Mouse (Mus musculus) embryonic facial prominence, embryonic 15.5 days (tissue): ENCODE data around the gene Gm20431. TPM values are rescaled to one million over a fixed set of nuclear protein-coding genes. Genes with fewer than 3 reads are reported as not detected.

ENCODE experiments used
- ATAC-seq: fragments of 200-750 bp; cut with Nextera tagmentation; 2 replicates; pipeline ENCODE4 v1.8.0; 2017; ENCODE audit warnings: low read depth, moderate TSS enrichment; ENCODE audit not compliant: insufficient number of reproducible peaks, low FRiP score, low TSS enrichment
- H3K27ac ChIP-seq: fragments of 300-500 bp; sonication (generic); replicated peaks from 2 replicates; pipeline ENCODE4 v1.5.1; 2015; ENCODE audit warnings: mild to moderate bottlenecking, inconsistent platforms
- H3K27me3 ChIP-seq: fragments of 300-500 bp; sonication (generic); 2 replicates; pipeline ENCODE4 v1.6.1; 2015; ENCODE audit warnings: inconsistent platforms
- H3K36me3 ChIP-seq: fragments of 300-500 bp; sonication (generic); 2 replicates; pipeline ENCODE4 v1.6.1; 2015; ENCODE audit warnings: mild to moderate bottlenecking, inconsistent platforms
- H3K4me1 ChIP-seq: fragments of 300-500 bp; sonication (generic); 2 replicates; pipeline ENCODE4 v1.6.1; 2015; ENCODE audit warnings: inconsistent platforms
- H3K4me2 ChIP-seq: fragments of 300-500 bp; sonication (generic); replicated peaks from 2 replicates; pipeline ENCODE4 v1.6.1; 2015; ENCODE audit warnings: mild to moderate bottlenecking, inconsistent platforms
- H3K4me3 ChIP-seq: fragments of 300-500 bp; sonication (generic); replicated peaks from 2 replicates; pipeline ENCODE4 v1.5.1; 2015; ENCODE audit warnings: mild to moderate bottlenecking, inconsistent platforms
- H3K9ac ChIP-seq: fragments of 300-500 bp; sonication (generic); 2 replicates; pipeline ENCODE4 v1.6.1; 2015; ENCODE audit warnings: inconsistent platforms
- H3K9me3 ChIP-seq: fragments of 300-500 bp; sonication (generic); replicated peaks from 2 replicates; pipeline ENCODE4 v1.6.1; 2016; ENCODE audit warnings: inconsistent platforms
- WGBS: fragments of 180-500 bp; shearing (Covaris S2); methylation state at CpG from one replicate; pipeline ENCODE4 v1.1.7; 2015; 5-methylcytosine and 5-hydroxymethylcytosine counted together
- polyA plus RNA-seq: library from polyadenylated mRNA; unstranded; fragments of >200 nt; fragmentation: Nextera tagmentation; extraction: Ambion mirVana; gene quantifications from 2 replicates; pipeline ENCODE4 v1.2.1, GENCODE M21; 2015

The Gm20431 gene
- polyA plus RNA-seq, 1 experiment from 2014 or later, result 10.0 TPM

DNA sequence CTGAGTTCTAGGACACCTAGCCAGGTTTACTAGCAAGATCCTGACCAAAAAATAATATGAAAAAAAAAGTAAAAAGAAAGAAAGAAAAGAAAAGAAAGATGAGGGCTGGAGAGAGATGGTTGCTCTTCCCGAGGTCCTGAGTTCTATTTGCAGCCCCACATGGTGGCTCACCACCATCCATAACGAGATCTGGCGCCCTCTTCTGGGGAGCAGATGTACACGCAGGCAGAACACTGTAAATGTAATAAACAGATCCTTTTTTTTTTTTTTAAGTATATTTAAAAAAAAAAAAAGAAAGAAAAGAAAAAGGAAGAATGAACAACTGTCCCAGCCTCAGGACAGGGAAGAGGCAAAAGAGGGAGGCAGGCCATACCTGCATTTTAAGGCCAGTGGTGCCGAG, 17.3 kb upstream of the Gm20431 start:
- peaks cover 11% of the 10 kb centered on the region for H3K4me1 ChIP-seq
- H3K4me2 ChIP-seq, result no peak overlapping the region
- 49% methylated on average over 5 of the region's 5 CpGs for WGBS
- H3K27me3 ChIP-seq, result no peaks in the 10 kb centered on the region
- H3K27ac ChIP-seq, result no peak overlapping the region
- no peak for ATAC-seq
- no peaks in the 10 kb centered on the region for H3K36me3 ChIP-seq
- no peaks in the 10 kb centered on the region for H3K9me3 ChIP-seq
- no peak overlapping the region for H3K9ac ChIP-seq
- H3K4me3 ChIP-seq, result no peak overlapping the region

GRCm38 (mm10) chr2:167675120-167675909, 14.0 kb upstream of the Gm20431 start:
- Histone ChIP-seq H3K36me3 (no peaks in the 10 kb centered on the region), H3K9me3 (no peaks in the 10 kb centered on the region), H3K4me1 (peaks cover 15% of the 10 kb centered on the region), H3K27ac (no peak overlapping the region), H3K4me2 (no peak overlapping the region), H3K9ac (no peak overlapping the region), H3K4me3 (no peak overlapping the region), H3K27me3 (no peaks in the 10 kb centered on the region)
- no peak for ATAC-seq
- WGBS, result 36% methylated on average over 14 of the region's 14 CpGs

- no peaks in the 10 kb centered on the region for H3K9me3 ChIP-seq
- H3K36me3 ChIP-seq, result no peaks in the 10 kb centered on the region
- H3K4me3 ChIP-seq, result no peak overlapping the region
- H3K27ac ChIP-seq, result no peak overlapping the region
- no peak overlapping the region for H3K4me2 ChIP-seq
- H3K27me3 ChIP-seq, result no peaks in the 10 kb centered on the region
- no peak overlapping the region for H3K9ac ChIP-seq
- peaks cover 10% of the 10 kb centered on the region; the same call in 1 of the 2 replicates for H3K4me1 ChIP-seq
- 32% methylated on average over 13 of the region's 13 CpGs for WGBS
- 0 out of 2 replicates have a peak, but pooled peaks have one; percentile 20 for ATAC-seq
Measured at GRCm38 (mm10) chr2:167672212-167672685, 11.0 kb upstream of the Gm20431 start.

- 76% methylated on average over 5 of the region's 5 CpGs for WGBS
- no peak overlapping the region for H3K27ac ChIP-seq
Measured at GRCm38 (mm10) chr2:167671101-167671633, 9.9 kb upstream of the Gm20431 start.

GRCm38 (mm10) chr2:167669398-167669797, 8.1 kb upstream of the Gm20431 start:
- Histone ChIP-seq H3K4me1 (0 out of 2 replicates have a peak, but pooled peaks cover 4% of the 10 kb centered on the region), H3K27ac (no peak overlapping the region), H3K4me2 (no peak overlapping the region), H3K9ac (no peak overlapping the region), H3K9me3 (no peaks in the 10 kb centered on the region), H3K36me3 (no peaks in the 10 kb centered on the region), H3K4me3 (no peak overlapping the region), H3K27me3 (no peaks in the 10 kb centered on the region)
- ATAC-seq, result no peak
- WGBS, result 67% methylated on average over 4 of the region's 4 CpGs

More at GRCm38 (mm10) chr2:167671101-167671633, 9.9 kb upstream of the Gm20431 start:
- Histone ChIP-seq H3K4me1 (peaks cover 10% of the 10 kb centered on the region; the same call in 1 of the 2 replicates), H3K4me3 (no peak overlapping the region), H3K4me2 (no peak overlapping the region), H3K9ac (no peak overlapping the region), H3K27me3 (no peaks in the 10 kb centered on the region), H3K36me3 (no peaks in the 10 kb centered on the region), H3K9me3 (no peaks in the 10 kb centered on the region)
- ATAC-seq, result no peak

DNA sequence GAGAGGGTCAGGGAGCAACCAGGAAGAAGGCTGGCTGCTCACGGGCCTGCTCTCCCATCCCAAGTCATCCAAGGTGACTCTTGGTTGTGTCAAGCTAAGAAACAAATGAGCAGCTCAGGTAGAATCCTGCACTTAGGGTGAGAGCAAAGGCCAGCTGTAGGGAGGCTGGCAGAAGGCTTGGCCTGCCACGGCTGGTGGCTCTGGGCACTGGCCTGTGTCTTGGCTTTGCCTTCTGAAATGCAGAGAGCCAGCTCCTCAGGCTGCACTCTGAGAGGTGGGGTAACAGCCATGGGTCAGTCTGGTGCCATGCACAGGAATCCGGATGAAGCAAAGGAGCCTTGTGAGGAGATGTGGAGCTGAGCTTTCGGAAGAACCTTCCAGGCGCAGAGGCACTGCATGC, 7.1 kb upstream of the Gm20431 start:
- Histone ChIP-seq H3K36me3 (no peaks in the 10 kb centered on the region), H3K9ac (no peak overlapping the region), H3K4me3 (no peak overlapping the region), H3K27me3 (no peaks in the 10 kb centered on the region), H3K4me1 (0 out of 2 replicates have a peak, but pooled peaks cover 4% of the 10 kb centered on the region), H3K9me3 (no peaks in the 10 kb centered on the region), H3K4me2 (no peak overlapping the region), H3K27ac (no peak overlapping the region)
- WGBS, result 89% methylated on average over 5 of the region's 5 CpGs
- ATAC-seq, result no peak

DNA sequence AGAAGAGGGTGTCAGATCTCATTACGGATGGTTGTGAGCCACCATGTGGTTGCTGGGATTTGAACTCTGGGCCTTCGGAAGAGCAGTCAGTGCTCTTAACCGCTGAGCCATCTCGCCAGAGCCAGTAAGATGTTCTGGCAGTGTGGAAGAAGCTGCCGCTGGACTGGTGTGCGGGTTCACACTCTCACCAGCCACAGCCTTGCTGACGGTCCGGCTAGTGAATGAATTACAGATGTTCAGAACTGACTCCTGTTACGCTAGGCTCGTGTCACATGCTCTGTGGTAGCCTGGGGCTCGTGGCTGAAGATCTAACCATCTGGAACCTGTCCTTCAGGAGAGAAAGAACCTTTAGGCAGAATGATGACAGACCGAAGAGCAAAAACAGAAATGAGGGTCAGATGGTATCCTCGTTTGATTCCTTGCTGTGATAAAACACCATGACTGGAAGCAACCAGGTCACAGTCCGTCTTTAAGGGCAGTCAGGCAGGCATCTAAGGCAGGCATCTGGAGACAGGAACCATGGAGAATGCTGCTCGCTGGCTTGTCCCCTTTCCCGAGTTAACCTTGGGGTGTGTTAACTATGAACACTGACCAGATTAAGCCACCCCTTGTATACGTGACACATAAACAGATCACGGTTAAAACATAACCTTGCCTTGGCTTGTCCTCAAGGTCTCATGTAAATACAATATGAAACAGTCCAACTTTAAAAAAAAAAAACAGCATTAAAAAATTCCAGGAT, 4.8 kb upstream of the Gm20431 start:
- WGBS, result 60% methylated on average over 18 of the region's 18 CpGs
- no peak for ATAC-seq
- Histone ChIP-seq H3K4me3 (no peak overlapping the region), H3K9ac (no peak overlapping the region), H3K4me2 (no peak overlapping the region), H3K4me1 (peaks cover 8% of the 10 kb centered on the region), H3K9me3 (no peaks in the 10 kb centered on the region), H3K36me3 (no peaks in the 10 kb centered on the region), H3K27me3 (no peaks in the 10 kb centered on the region), H3K27ac (no peak overlapping the region)

GRCm38 (mm10) chr2:167662713-167663112, 1.4 kb upstream of the Gm20431 start:
- no peak overlapping the region for H3K27ac ChIP-seq
- no peaks in the 10 kb centered on the region for H3K9me3 ChIP-seq
- H3K4me2 ChIP-seq, result no peak overlapping the region
- ATAC-seq, result no peak
- no peaks in the 10 kb centered on the region for H3K36me3 ChIP-seq
- 48% methylated on average over 6 of the region's 6 CpGs for WGBS
- no peak overlapping the region for H3K4me3 ChIP-seq
- H3K9ac ChIP-seq, result no peak overlapping the region
- peaks cover 39% of the 10 kb centered on the region for H3K4me1 ChIP-seq
- H3K27me3 ChIP-seq, result no peaks in the 10 kb centered on the region

- Histone ChIP-seq H3K9ac (peak overlapping the region; percentile 61), H3K4me2 (peak overlapping the region; percentile 75), H3K27ac (peak overlapping the region; percentile 29), H3K4me1 (peaks cover 47% of the 10 kb centered on the region), H3K36me3 (no peaks in the 10 kb centered on the region), H3K4me3 (peak overlapping the region; percentile 68), H3K27me3 (no peaks in the 10 kb centered on the region), H3K9me3 (no peaks in the 10 kb centered on the region)
- WGBS, result under 1% methylated on average over 12 of the region's 12 CpGs
- no peak for ATAC-seq
Measured at GRCm38 (mm10) chr2:167660611-167660971, 705 bp downstream of the Gm20431 start.

DNA sequence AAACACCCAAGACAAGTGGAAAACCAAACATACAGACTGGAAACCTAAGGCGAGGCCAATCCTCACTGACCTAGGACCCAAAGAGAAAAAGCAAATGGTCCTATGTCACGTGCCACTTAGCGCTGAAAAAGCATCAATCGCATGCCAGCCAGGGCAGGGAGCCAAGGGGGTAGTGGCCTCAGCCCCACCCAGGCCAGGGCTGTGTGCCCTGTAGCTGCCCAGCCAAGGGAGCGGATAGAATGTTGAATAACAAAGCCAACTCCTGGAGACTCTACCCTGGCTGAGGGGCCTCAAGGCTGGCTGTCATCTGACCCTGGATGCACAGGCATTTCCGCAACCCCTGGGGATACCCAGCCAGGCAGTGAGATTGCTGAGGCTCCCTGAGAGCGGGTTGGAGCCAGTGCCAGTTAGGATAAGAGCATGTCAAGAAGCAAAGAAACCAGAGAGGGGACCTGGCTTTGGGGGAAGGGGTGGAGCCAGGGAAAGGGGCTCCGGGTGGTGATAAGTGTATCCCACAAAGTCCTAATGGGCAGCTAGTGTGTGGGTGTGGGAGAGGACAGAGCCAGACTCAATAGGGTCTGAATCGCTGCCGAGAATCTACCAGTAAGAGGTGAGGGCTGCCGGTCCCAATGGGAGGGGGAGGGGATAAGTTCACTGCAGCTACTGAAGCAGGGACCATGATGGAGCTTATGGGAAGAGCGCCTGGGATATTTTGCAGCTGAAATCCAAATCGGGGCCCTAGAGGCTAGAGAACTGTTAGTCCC, 1.3 kb downstream of the Gm20431 start:
- Histone ChIP-seq H3K36me3 (no peaks in the 10 kb centered on the region; the same call in 1 of the 2 replicates), H3K4me1 (peaks cover 47% of the 10 kb centered on the region), H3K27me3 (no peaks in the 10 kb centered on the region), H3K9ac (peak overlapping the region; percentile 61; the same call in 1 of the 2 replicates), H3K27ac (peak overlapping the region; percentile 29), H3K4me2 (peak overlapping the region; percentile 75), H3K4me3 (peak overlapping the region; percentile 68), H3K9me3 (no peaks in the 10 kb centered on the region)
- 0 out of 2 replicates have a peak, but pooled peaks have one; percentile 8 for ATAC-seq
- 20% methylated on average over 13 of the region's 13 CpGs for WGBS
